Mouse (Mus musculus): Measurements from ENCODE around the gene Lrrc57. TPM values are rescaled to one million over a fixed set of nuclear protein-coding genes. Genes with fewer than 3 reads are reported as not detected.
A peak's percentile ranks its signal among the peaks of the same experiment; 100 is the strongest.

Gene Lrrc57
- polyA plus RNA-seq (2014; fragmentation: Nextera tagmentation; extraction: Ambion mirVana): 19.0 and 19.9 TPM in 2 replicates

- WGBS: under 1% methylated on average over 52 of the region's 52 CpGs
- peak within 1 kb of the TSS; percentile 72 for H3K9ac ChIP-seq (ENCODE audit: low read depth, low read length)
- peaks cover 15% of the 10 kb centered on the region; the same call in 1 of the 2 replicates for H3K4me1 ChIP-seq (ENCODE audit: control insufficient read depth, insufficient read depth, low read length)
- peak within 1 kb of the TSS; percentile 83 for H3K27ac ChIP-seq (ENCODE audit: low read depth, low read length)
- H3K9me3 ChIP-seq (ENCODE audit: control insufficient read depth, low read length): no peaks in the 10 kb centered on the region
- peaks cover 13% of the 10 kb centered on the region; the same call in 1 of the 2 replicates for H3K36me3 ChIP-seq (ENCODE audit: control insufficient read depth, insufficient read depth, low read length)
- peak within 1 kb of the TSS; percentile 73 for H3K4me2 ChIP-seq (replicated peaks; ENCODE audit: low read depth, low read length)
- peak; percentile 96 for ATAC-seq (ENCODE audit: low FRiP score, low TSS enrichment)
- no peaks in the 10 kb centered on the region for H3K27me3 ChIP-seq (ENCODE audit: control insufficient read depth, insufficient read depth, low read length)
- H3K4me3 ChIP-seq (ENCODE audit: low read length): peak within 1 kb of the TSS; percentile 86
Measured at GRCm38 (mm10) chr2:120608830-120609723, at the start of gene Lrrc57, which contains the start of gene Haus2. Lrrc57 (minus strand) TSS chr2:120609520. Haus2 (plus strand) TSS chr2:120609383.

GRCm38 (mm10) chr2:120658486-120658885, 49.2 kb upstream of the Lrrc57 start:
- Histone ChIP-seq H3K27ac (ENCODE audit: low read depth, low read length) (no peak overlapping the region), H3K9me3 (ENCODE audit: control insufficient read depth, low read length) (no peaks in the 10 kb centered on the region), H3K9ac (ENCODE audit: low read depth, low read length) (no peak overlapping the region), H3K27me3 (ENCODE audit: control insufficient read depth, insufficient read depth, low read length) (no peaks in the 10 kb centered on the region), H3K4me1 (ENCODE audit: control insufficient read depth, insufficient read depth, low read length) (no peaks in the 10 kb centered on the region), H3K4me2 (replicated peaks; ENCODE audit: low read depth, low read length) (no peak overlapping the region), H3K4me3 (ENCODE audit: low read length) (no peak overlapping the region), H3K36me3 (ENCODE audit: control insufficient read depth, insufficient read depth, low read length) (no peaks in the 10 kb centered on the region)
- no peak for ATAC-seq (ENCODE audit: low FRiP score, low TSS enrichment)
- WGBS: 82% methylated on average over 5 of the region's 5 CpGs

- Histone ChIP-seq H3K27ac (ENCODE audit: low read depth, low read length) (no peak overlapping the region), H3K9me3 (ENCODE audit: control insufficient read depth, low read length) (no peaks in the 10 kb centered on the region), H3K4me3 (ENCODE audit: low read length) (no peak overlapping the region), H3K9ac (ENCODE audit: low read depth, low read length) (no peak overlapping the region), H3K36me3 (ENCODE audit: control insufficient read depth, insufficient read depth, low read length) (no peaks in the 10 kb centered on the region), H3K4me2 (replicated peaks; ENCODE audit: low read depth, low read length) (no peak overlapping the region), H3K27me3 (ENCODE audit: control insufficient read depth, insufficient read depth, low read length) (no peaks in the 10 kb centered on the region), H3K4me1 (ENCODE audit: control insufficient read depth, insufficient read depth, low read length) (no peaks in the 10 kb centered on the region)
- WGBS: 97% methylated on average over 2 of the region's 2 CpGs
- no peak for ATAC-seq (ENCODE audit: low FRiP score, low TSS enrichment)
Measured at GRCm38 (mm10) chr2:120656711-120657110, 47.4 kb upstream of the Lrrc57 start.

- no peak overlapping the region for H3K9ac ChIP-seq (ENCODE audit: low read depth, low read length)
Measured at GRCm38 (mm10) chr2:120655905-120656304, 46.6 kb upstream of the Lrrc57 start.

GRCm38 (mm10) chr2:120654693-120655092, 45.4 kb upstream of the Lrrc57 start:
- Histone ChIP-seq H3K36me3 (ENCODE audit: control insufficient read depth, insufficient read depth, low read length) (no peaks in the 10 kb centered on the region), H3K4me2 (replicated peaks; ENCODE audit: low read depth, low read length) (no peak overlapping the region), H3K4me3 (ENCODE audit: low read length) (no peak overlapping the region), H3K9me3 (ENCODE audit: control insufficient read depth, low read length) (no peaks in the 10 kb centered on the region), H3K27ac (ENCODE audit: low read depth, low read length) (no peak overlapping the region), H3K27me3 (ENCODE audit: control insufficient read depth, insufficient read depth, low read length) (no peaks in the 10 kb centered on the region), H3K4me1 (ENCODE audit: control insufficient read depth, insufficient read depth, low read length) (no peaks in the 10 kb centered on the region), H3K9ac (ENCODE audit: low read depth, low read length) (no peak overlapping the region)
- WGBS: 75% methylated on average over 2 of the region's 2 CpGs
- no peak for ATAC-seq (ENCODE audit: low FRiP score, low TSS enrichment)

More at GRCm38 (mm10) chr2:120655905-120656304, 46.6 kb upstream of the Lrrc57 start:
- H3K4me3 ChIP-seq (ENCODE audit: low read length): no peak overlapping the region
- no peaks in the 10 kb centered on the region for H3K27me3 ChIP-seq (ENCODE audit: control insufficient read depth, insufficient read depth, low read length)
- no peak overlapping the region for H3K27ac ChIP-seq (ENCODE audit: low read depth, low read length)
- H3K4me2 ChIP-seq (replicated peaks; ENCODE audit: low read depth, low read length): no peak overlapping the region
- H3K4me1 ChIP-seq (ENCODE audit: control insufficient read depth, insufficient read depth, low read length): no peaks in the 10 kb centered on the region
- no peaks in the 10 kb centered on the region for H3K9me3 ChIP-seq (ENCODE audit: control insufficient read depth, low read length)
- H3K36me3 ChIP-seq (ENCODE audit: control insufficient read depth, insufficient read depth, low read length): no peaks in the 10 kb centered on the region
- WGBS: 85% methylated on average over 5 of the region's 5 CpGs
- ATAC-seq (ENCODE audit: low FRiP score, low TSS enrichment): no peak

- no peaks in the 10 kb centered on the region for H3K4me1 ChIP-seq (ENCODE audit: control insufficient read depth, insufficient read depth, low read length)
- H3K4me2 ChIP-seq (replicated peaks; ENCODE audit: low read depth, low read length): no peak overlapping the region
- no peaks in the 10 kb centered on the region for H3K36me3 ChIP-seq (ENCODE audit: control insufficient read depth, insufficient read depth, low read length)
- no peak overlapping the region for H3K4me3 ChIP-seq (ENCODE audit: low read length)
- H3K9me3 ChIP-seq (ENCODE audit: control insufficient read depth, low read length): no peaks in the 10 kb centered on the region
- ATAC-seq (ENCODE audit: low FRiP score, low TSS enrichment): no peak
- no peak overlapping the region for H3K27ac ChIP-seq (ENCODE audit: low read depth, low read length)
- WGBS: 84% methylated on average over 7 of the region's 7 CpGs
- H3K27me3 ChIP-seq (ENCODE audit: control insufficient read depth, insufficient read depth, low read length): no peaks in the 10 kb centered on the region
- no peak overlapping the region for H3K9ac ChIP-seq (ENCODE audit: low read depth, low read length)
Measured at GRCm38 (mm10) chr2:120652925-120653284, 43.6 kb upstream of the Lrrc57 start.

- Histone ChIP-seq H3K4me1 (ENCODE audit: control insufficient read depth, insufficient read depth, low read length) (no peaks in the 10 kb centered on the region), H3K27ac (ENCODE audit: low read depth, low read length) (no peak overlapping the region), H3K36me3 (ENCODE audit: control insufficient read depth, insufficient read depth, low read length) (no peaks in the 10 kb centered on the region), H3K27me3 (ENCODE audit: control insufficient read depth, insufficient read depth, low read length) (no peaks in the 10 kb centered on the region), H3K9me3 (ENCODE audit: control insufficient read depth, low read length) (no peaks in the 10 kb centered on the region), H3K4me3 (ENCODE audit: low read length) (no peak overlapping the region), H3K9ac (ENCODE audit: low read depth, low read length) (no peak overlapping the region), H3K4me2 (replicated peaks; ENCODE audit: low read depth, low read length) (no peak overlapping the region)
- WGBS: 83% methylated on average over 7 of the region's 7 CpGs
- ATAC-seq (ENCODE audit: low FRiP score, low TSS enrichment): no peak
Measured at GRCm38 (mm10) chr2:120652256-120652924, 43.1 kb upstream of the Lrrc57 start.

- no peaks in the 10 kb centered on the region for H3K9me3 ChIP-seq (ENCODE audit: control insufficient read depth, low read length)
- H3K9ac ChIP-seq (ENCODE audit: low read depth, low read length): no peak overlapping the region
- no peaks in the 10 kb centered on the region for H3K4me1 ChIP-seq (ENCODE audit: control insufficient read depth, insufficient read depth, low read length)
- ATAC-seq (ENCODE audit: low FRiP score, low TSS enrichment): no peak
- H3K36me3 ChIP-seq (ENCODE audit: control insufficient read depth, insufficient read depth, low read length): no peaks in the 10 kb centered on the region
- no peak overlapping the region for H3K4me3 ChIP-seq (ENCODE audit: low read length)
- WGBS: 78% methylated on average over 4 of the region's 4 CpGs
- no peaks in the 10 kb centered on the region for H3K27me3 ChIP-seq (ENCODE audit: control insufficient read depth, insufficient read depth, low read length)
- no peak overlapping the region for H3K27ac ChIP-seq (ENCODE audit: low read depth, low read length)
- H3K4me2 ChIP-seq (replicated peaks; ENCODE audit: low read depth, low read length): no peak overlapping the region
Measured at GRCm38 (mm10) chr2:120646777-120647176, 37.5 kb upstream of the Lrrc57 start.

- Histone ChIP-seq H3K27me3 (ENCODE audit: control insufficient read depth, insufficient read depth, low read length) (no peaks in the 10 kb centered on the region), H3K4me1 (ENCODE audit: control insufficient read depth, insufficient read depth, low read length) (no peaks in the 10 kb centered on the region), H3K4me3 (ENCODE audit: low read length) (no peak overlapping the region), H3K9me3 (ENCODE audit: control insufficient read depth, low read length) (no peaks in the 10 kb centered on the region), H3K36me3 (ENCODE audit: control insufficient read depth, insufficient read depth, low read length) (no peaks in the 10 kb centered on the region), H3K4me2 (replicated peaks; ENCODE audit: low read depth, low read length) (no peak overlapping the region), H3K27ac (ENCODE audit: low read depth, low read length) (no peak overlapping the region), H3K9ac (ENCODE audit: low read depth, low read length) (no peak overlapping the region)
- ATAC-seq (ENCODE audit: low FRiP score, low TSS enrichment): no peak
- WGBS: 83% methylated on average over 7 of the region's 7 CpGs
Measured at GRCm38 (mm10) chr2:120643836-120644235, 34.5 kb upstream of the Lrrc57 start.

Data from kidney, embryonic 14.5 days (tissue).